25 mouse cellular contexts compared by ENCODE assay signal in the genomic region with DNA sequence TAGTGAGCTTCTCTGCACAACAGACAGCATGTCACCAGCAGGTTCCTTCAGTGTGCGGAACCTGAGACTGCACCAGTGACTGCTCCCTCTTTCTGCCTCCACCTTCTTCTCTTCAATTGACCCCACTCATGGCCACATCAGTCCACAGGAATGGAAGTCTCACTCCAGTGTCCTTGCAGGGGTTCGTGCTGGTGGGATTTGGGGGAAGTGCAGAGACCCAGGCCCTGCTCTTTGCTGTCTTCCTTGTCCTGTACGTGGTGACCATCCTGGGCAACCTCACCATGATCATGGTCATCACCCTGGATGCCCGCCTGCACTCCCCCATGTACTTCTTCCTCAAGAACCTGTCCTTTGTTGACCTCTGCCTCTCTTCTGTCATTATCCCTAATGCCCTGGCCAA. TPM values are rescaled to one million over a fixed set of nuclear protein-coding genes. Genes with fewer than 3 reads are reported as not detected.
"Had no signal": no experiment of that assay in that cellular context is flagged by ENCODE, and none has a peak within 500 bp of the region (broad histone marks: within the 10 kb centered on the region; RNA-seq: fewer than 3 reads in every experiment).

No protein-coding gene starts in this region.

- H3K4me3 ChIP-seq: neural tube, embryonic 12.5 days; neural tube, embryonic 13.5 days; neural tube, embryonic 15.5 days; stomach, embryonic 15.5 days had no signal

- DNase-seq: retina, postnatal 1 day; right cerebral cortex, adult 18-20 months; right cerebral cortex, postnatal 14 days; right cerebral cortex, postnatal 4 days; spleen, adult 18-20 months; thymus, adult 18-20 months; thymus, adult 2 months; thymus, postnatal 14 days; thymus, postnatal 25 days; thymus, postnatal 36 days; thymus, postnatal 4 days had no signal

- H3K27ac ChIP-seq: neural tube, embryonic 12.5 days; neural tube, embryonic 13.5 days; neural tube, embryonic 15.5 days; stomach, embryonic 15.5 days; stomach, postnatal 0 days had no signal

- H3K36me3 ChIP-seq: neural tube, embryonic 12.5 days; neural tube, embryonic 13.5 days; neural tube, embryonic 15.5 days; stomach, embryonic 15.5 days had no signal

- H3K27me3 ChIP-seq: neural tube, embryonic 12.5 days; stomach, embryonic 15.5 days had no signal

- H3K9me3 ChIP-seq: neural tube, embryonic 12.5 days; neural tube, embryonic 13.5 days; neural tube, embryonic 15.5 days; stomach, embryonic 15.5 days had no signal

- H3K9ac ChIP-seq: neural tube, embryonic 12.5 days; neural tube, embryonic 13.5 days; neural tube, embryonic 15.5 days; stomach, embryonic 15.5 days had no signal

- H3K4me1 ChIP-seq: neural tube, embryonic 12.5 days; neural tube, embryonic 13.5 days; neural tube, embryonic 15.5 days; stomach, embryonic 15.5 days had no signal

- H3K4me2 ChIP-seq: neural tube, embryonic 12.5 days; neural tube, embryonic 13.5 days; neural tube, embryonic 15.5 days; stomach, embryonic 15.5 days had no signal

RNA-seq across cellular contexts. Expression of a gene that starts 2.1 kb away (rescaled TPM):
- total RNA-seq: neutrophil, adult 5-6 weeks had no signal
- polyA plus RNA-seq: neural tube, embryonic 12.5 days; neural tube, embryonic 13.5 days; neural tube, embryonic 14.5 days; neural tube, embryonic 15.5 days; small intestine, adult 2 months; spleen, adult 2 months; stomach, embryonic 14.5 days; stomach, embryonic 15.5 days; stomach, embryonic 16.5 days; stomach, postnatal 0 days; thymus, postnatal 0 days; urinary bladder, adult 2 months had no signal

RNA-seq across cellular contexts. Expression of a gene that starts 9.9 kb away (rescaled TPM):
- polyA plus RNA-seq: neural tube, embryonic 12.5 days; neural tube, embryonic 13.5 days; neural tube, embryonic 14.5 days; neural tube, embryonic 15.5 days; small intestine, adult 2 months; spleen, adult 2 months; stomach, embryonic 14.5 days; stomach, embryonic 15.5 days; stomach, embryonic 16.5 days; stomach, postnatal 0 days; thymus, postnatal 0 days; urinary bladder, adult 2 months had no signal

RNA-seq across cellular contexts. Expression of a gene that starts 13.5 kb away (rescaled TPM):
- total RNA-seq: neutrophil, adult 5-6 weeks had no signal
- polyA plus RNA-seq: neural tube, embryonic 12.5 days; neural tube, embryonic 13.5 days; neural tube, embryonic 14.5 days; neural tube, embryonic 15.5 days; small intestine, adult 2 months; spleen, adult 2 months; stomach, embryonic 14.5 days; stomach, embryonic 15.5 days; stomach, embryonic 16.5 days; stomach, postnatal 0 days; testis, adult 2 months; thymus, postnatal 0 days; urinary bladder, adult 2 months had no signal

RNA-seq across cellular contexts. Expression of a gene that starts 22.1 kb away (rescaled TPM):
- total RNA-seq: neutrophil, adult 5-6 weeks had no signal
- polyA plus RNA-seq: neural tube, embryonic 12.5 days; neural tube, embryonic 13.5 days; neural tube, embryonic 14.5 days; neural tube, embryonic 15.5 days; small intestine, adult 2 months; spleen, adult 2 months; stomach, embryonic 14.5 days; stomach, embryonic 15.5 days; stomach, embryonic 16.5 days; stomach, postnatal 0 days; testis, adult 2 months; thymus, adult 2 months; thymus, postnatal 0 days; urinary bladder, adult 2 months had no signal
